Mouse (Mus musculus) megakaryocyte-erythroid progenitor cell, adult 5 weeks (primary cell): ENCODE data around the gene Grin2d. TPM values are rescaled to one million over a fixed set of nuclear protein-coding genes. Genes with fewer than 3 reads are reported as not detected.

Source experiments
- polyA plus RNA-seq: library from polyadenylated mRNA; stranded (reverse); fragments of >175 nt; gene quantifications from 2 replicates; pipeline ENCODE4 v1.2.3, GENCODE M21; 2012

Grin2d gene
- polyA plus RNA-seq, result 0.50 and 0.76 TPM in 2 replicates

GRCm38 (mm10) chr7:45878278-45878677, at the start of gene Grin2d:
Grin2d (minus strand) TSS chr7:45878378.

GRCm38 (mm10) chr7:45923762-45924428, 45.7 kb upstream of the Grin2d start, which contains the start of gene Ccdc114:
Ccdc114 (plus strand) TSS chr7:45924072.

GRCm38 (mm10) chr7:45921242-45921621, 43.1 kb upstream of the Grin2d start, which contains the start of gene Emp3:
Emp3 (minus strand) TSS chr7:45921404.

GRCm38 (mm10) chr7:45896517-45897257, 18.5 kb upstream of the Grin2d start, which contains the start of the genes Syngr4 and Tmem143:
Syngr4 (minus strand) TSS chr7:45896714.
Tmem143 (plus strand) TSS chr7:45896941.

GRCm38 (mm10) chr7:45872624-45873023, 5.6 kb downstream of the Grin2d start, which contains the start of gene Kdelr1:
Kdelr1 (plus strand) TSS chr7:45872772.

GRCm38 (mm10) chr7:45830427-45831127, 47.6 kb downstream of the Grin2d start, which contains the start of gene Grwd1:
Grwd1 (minus strand) TSS chr7:45830944.

GRCm38 (mm10) chr7:45824598-45824997, 53.6 kb downstream of the Grin2d start, which contains the start of gene Kcnj14:
Kcnj14 (minus strand) TSS chr7:45824782.

GRCm38 (mm10) chr7:45813787-45814779, 64.1 kb downstream of the Grin2d start, which contains the start of gene Cyth2:
Cyth2 (minus strand) TSS chr7:45814581.

GRCm38 (mm10) chr7:45784524-45785372, 93.4 kb downstream of the Grin2d start, which contains the start of gene Sult2b1:
Sult2b1 (minus strand) TSS chr7:45784669.

GRCm38 (mm10) chr7:45783511-45784091, 94.6 kb downstream of the Grin2d start, which contains the start of gene Lmtk3:
Lmtk3 (plus strand) TSS chr7:45783738.

Other genes with a start within 250 kb of the Grin2d start
- 0.30 TPM in 1 of 2 replicates, not detected in the other for gene Mamstr, start 238.4 kb downstream of the Grin2d start, polyA plus RNA-seq
- gene Fut2, start 212.0 kb downstream of the Grin2d start, polyA plus RNA-seq, result 0.10 TPM in 1 of 2 replicates, not detected in the other
- gene Ntn5, start 194.4 kb downstream of the Grin2d start, polyA plus RNA-seq, result 0.04 TPM in 1 of 2 replicates, not detected in the other
- gene Sec1, start 184.0 kb downstream of the Grin2d start, polyA plus RNA-seq, result 0.04 TPM in 1 of 2 replicates, not detected in the other
- gene Car11, start 178.5 kb downstream of the Grin2d start, polyA plus RNA-seq, result 0.31 TPM in 1 of 2 replicates, not detected in the other
- 13.7 and 15.4 TPM in 2 replicates for gene Dbp, start 173.3 kb downstream of the Grin2d start, polyA plus RNA-seq
- gene Rpl18, start 162.9 kb downstream of the Grin2d start, polyA plus RNA-seq, result 13,154 and 13,434 TPM in 2 replicates
- gene Sphk2, start 160.4 kb downstream of the Grin2d start, polyA plus RNA-seq, result 95.0 and 123 TPM in 2 replicates
- gene Fam83e, start 157.2 kb downstream of the Grin2d start, polyA plus RNA-seq, result 1.4 and 2.6 TPM in 2 replicates
- not detected in 2 replicates for gene Spaca4, start 152.6 kb downstream of the Grin2d start, polyA plus RNA-seq
- 0.56 and 0.70 TPM in 2 replicates for gene Lmtk3, start 94.6 kb downstream of the Grin2d start, polyA plus RNA-seq
- 1.0 and 2.5 TPM in 2 replicates for gene Sult2b1, start 93.7 kb downstream of the Grin2d start, polyA plus RNA-seq
- 173 and 197 TPM in 2 replicates for gene Cyth2, start 63.8 kb downstream of the Grin2d start, polyA plus RNA-seq
- gene Kcnj14, start 53.6 kb downstream of the Grin2d start, polyA plus RNA-seq, result 0.39 and 0.61 TPM in 2 replicates
- 62.6 and 63.0 TPM in 2 replicates for gene Grwd1, start 47.4 kb downstream of the Grin2d start, polyA plus RNA-seq
- gene Kdelr1, start 5.6 kb downstream of the Grin2d start, polyA plus RNA-seq, result 264 and 383 TPM in 2 replicates
- 2.5 and 3.7 TPM in 2 replicates for gene Syngr4, start 18.3 kb upstream of the Grin2d start, polyA plus RNA-seq
- gene Tmem143, start 18.6 kb upstream of the Grin2d start, polyA plus RNA-seq, result 44.0 and 49.4 TPM in 2 replicates
- gene Emp3, start 43.0 kb upstream of the Grin2d start, polyA plus RNA-seq, result 249 and 273 TPM in 2 replicates
- gene Ccdc114, start 45.7 kb upstream of the Grin2d start, polyA plus RNA-seq, result 2.3 and 4.6 TPM in 2 replicates
- not detected in 2 replicates for gene Abcc6, start 151.9 kb upstream of the Grin2d start, polyA plus RNA-seq
- gene Nomo1, start 155.3 kb upstream of the Grin2d start, polyA plus RNA-seq, result 67.6 and 83.8 TPM in 2 replicates
- gene Kcnj11, start 222.4 kb upstream of the Grin2d start, polyA plus RNA-seq, result 0.13 TPM in 1 of 2 replicates, not detected in the other